Mouse (Mus musculus): Measurements from ENCODE around the gene Hacl1. TPM values are rescaled to one million over a fixed set of nuclear protein-coding genes. Genes with fewer than 3 reads are reported as not detected.
A peak's percentile ranks its signal among the peaks of the same experiment; 100 is the strongest.

Gene Hacl1
- polyA plus RNA-seq, 1 experiment from 2014 or later = 14.5 TPM

DNA sequence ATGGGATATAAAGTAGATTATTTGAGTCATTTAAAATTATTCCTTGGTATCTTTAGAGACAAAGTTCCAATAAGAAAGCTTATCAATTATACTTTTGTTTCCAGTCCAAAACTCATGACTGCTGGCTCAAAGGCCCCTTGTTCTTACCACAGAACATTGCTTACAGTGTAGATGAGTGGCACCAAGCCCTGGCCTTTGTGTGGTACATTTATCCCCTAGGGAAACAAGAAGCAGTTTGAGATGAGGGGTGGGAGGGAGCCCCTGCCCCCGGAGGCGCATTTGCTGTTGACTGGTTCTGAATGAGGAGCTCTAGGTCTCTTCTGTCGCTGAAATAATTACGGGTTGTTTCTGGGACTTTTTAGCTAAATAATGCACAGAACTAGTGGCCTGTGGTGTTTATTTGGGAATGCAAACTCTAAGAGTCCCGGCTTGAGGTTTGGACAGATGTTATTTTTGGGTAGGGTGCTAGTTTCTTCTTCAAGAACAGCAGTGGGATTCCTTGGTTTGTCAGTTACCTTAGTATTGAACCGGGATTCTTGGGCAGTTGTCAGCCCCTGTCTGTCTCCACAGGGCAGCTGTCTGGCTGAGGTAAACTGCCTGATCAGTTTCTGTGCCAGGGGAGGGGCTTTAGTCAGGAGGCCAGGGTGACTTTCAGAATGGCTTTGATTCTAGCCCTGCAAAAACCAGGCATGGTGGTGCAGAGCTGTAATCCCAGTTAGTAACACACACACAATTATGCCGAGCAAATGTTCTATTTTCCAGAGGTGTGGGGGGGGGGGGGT lies 19.4 kb upstream of the Hacl1 start:
- H3K4me1 ChIP-seq = peaks cover 85% of the 10 kb centered on the region

GRCm38 (mm10) chr14:31659501-31660181 lies 18.6 kb upstream of the Hacl1 start:
- ATAC-seq (ENCODE audit: insufficient number of reproducible peaks, insufficient read depth, low FRiP score, low TSS enrichment, low read depth) = peak; percentile 43; the same call in 1 of the 2 replicates
- Histone ChIP-seq H3K4me1 (peaks cover 76% of the 10 kb centered on the region), H3K9ac (no peak overlapping the region), H3K27ac (peak overlapping the region; percentile 100), H3K27me3 (no peaks in the 10 kb centered on the region), H3K9me3 (no peaks in the 10 kb centered on the region), H3K4me3 (no peak overlapping the region), H3K4me2 (no peak overlapping the region), H3K36me3 (no peaks in the 10 kb centered on the region)
- 48% methylated on average over 10 of the region's 10 CpGs for WGBS

More for the DNA sequence above, 19.4 kb upstream of the Hacl1 start:
- Histone ChIP-seq H3K27me3 (no peaks in the 10 kb centered on the region), H3K9ac (peak overlapping the region; percentile 44; the same call in 1 of the 2 replicates), H3K4me2 (peak overlapping the region; percentile 11; the same call in 1 of the 2 replicates), H3K27ac (peak overlapping the region; percentile 100), H3K36me3 (no peaks in the 10 kb centered on the region), H3K9me3 (no peaks in the 10 kb centered on the region), H3K4me3 (no peak overlapping the region)
- 23% methylated on average over 7 of the region's 7 CpGs for WGBS
- no peak for ATAC-seq (ENCODE audit: insufficient number of reproducible peaks, insufficient read depth, low FRiP score, low TSS enrichment, low read depth)

DNA sequence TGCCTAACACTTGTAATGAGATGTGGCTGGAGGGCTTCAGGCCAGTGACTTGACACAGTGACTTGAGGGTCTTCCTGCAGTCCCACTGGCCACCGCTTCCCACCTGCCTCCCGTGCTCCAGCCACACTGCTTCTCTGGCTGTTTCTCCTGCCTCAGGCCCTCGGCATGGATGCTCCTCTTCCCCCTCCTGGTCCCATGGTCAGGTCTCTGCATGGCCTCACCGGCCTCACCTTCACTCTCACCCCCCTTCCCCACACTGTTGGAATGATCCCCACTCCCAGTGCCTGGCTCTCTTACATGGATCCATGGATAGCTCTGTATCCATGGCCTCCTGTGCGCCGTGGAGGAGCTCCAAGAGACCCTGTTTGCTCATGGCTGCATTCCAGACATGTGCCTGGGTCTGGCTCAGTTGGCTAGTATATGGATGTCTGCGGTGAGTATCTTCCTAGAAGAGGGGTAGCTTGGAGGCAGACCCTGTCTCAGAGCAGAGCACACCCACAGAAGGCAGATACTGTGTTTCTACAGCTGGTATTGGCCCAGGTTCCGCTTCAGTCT lies 17.1 kb upstream of the Hacl1 start:
- 81% methylated on average over 8 of the region's 8 CpGs for WGBS
- Histone ChIP-seq H3K36me3 (no peaks in the 10 kb centered on the region), H3K4me3 (no peak overlapping the region), H3K27ac (no peak overlapping the region), H3K4me1 (peaks cover 62% of the 10 kb centered on the region), H3K9ac (no peak overlapping the region), H3K27me3 (no peaks in the 10 kb centered on the region), H3K4me2 (no peak overlapping the region), H3K9me3 (no peaks in the 10 kb centered on the region)
- no peak for ATAC-seq (ENCODE audit: insufficient number of reproducible peaks, insufficient read depth, low FRiP score, low TSS enrichment, low read depth)

DNA sequence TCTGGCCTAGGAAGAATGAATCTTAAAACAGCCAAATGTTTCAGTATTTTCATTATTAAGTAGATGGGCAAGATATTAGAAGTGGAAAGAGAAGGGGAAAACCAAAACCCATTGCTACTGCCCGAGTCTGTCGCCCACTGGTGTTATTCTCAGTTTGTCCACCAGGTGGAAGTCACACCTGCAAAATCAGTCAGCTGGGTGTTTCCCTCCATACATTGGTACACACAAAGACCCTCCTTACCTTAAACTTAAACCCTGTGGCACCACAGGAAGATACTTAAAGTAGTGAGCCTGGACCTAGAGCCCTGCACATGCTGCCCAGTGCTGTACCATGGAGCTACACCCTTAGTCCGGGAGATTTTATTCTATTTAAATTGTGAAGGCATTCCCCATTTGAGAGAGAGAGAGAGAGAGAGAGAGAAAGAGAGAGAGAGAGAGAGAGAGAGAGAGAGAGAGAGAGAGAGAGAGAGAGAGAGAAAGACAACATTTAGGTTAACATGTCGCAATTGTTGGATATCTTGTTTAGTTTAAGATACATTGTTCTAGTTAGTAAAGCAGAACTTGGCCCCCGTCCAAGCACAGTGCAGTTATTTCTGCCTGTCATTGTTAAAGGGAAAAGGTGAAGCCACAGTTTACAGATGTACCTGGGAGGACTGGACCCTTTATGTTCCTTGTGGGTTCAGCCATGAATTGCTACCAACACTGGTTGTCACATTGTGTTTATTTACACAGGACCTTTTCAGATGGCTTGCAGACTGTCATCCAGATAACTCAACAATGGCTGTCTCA lies 16.0 kb upstream of the Hacl1 start:
- no peaks in the 10 kb centered on the region for H3K27me3 ChIP-seq
- peak overlapping the region; percentile 5; the same call in 1 of the 2 replicates for H3K27ac ChIP-seq
- no peak overlapping the region for H3K9ac ChIP-seq
- H3K4me3 ChIP-seq = no peak overlapping the region
- no peak overlapping the region for H3K4me2 ChIP-seq
- WGBS = 33% methylated on average over 5 of the region's 5 CpGs
- no peaks in the 10 kb centered on the region for H3K36me3 ChIP-seq
- H3K9me3 ChIP-seq = no peaks in the 10 kb centered on the region
- peaks cover 50% of the 10 kb centered on the region for H3K4me1 ChIP-seq
- no peak for ATAC-seq (ENCODE audit: insufficient number of reproducible peaks, insufficient read depth, low FRiP score, low TSS enrichment, low read depth)

DNA sequence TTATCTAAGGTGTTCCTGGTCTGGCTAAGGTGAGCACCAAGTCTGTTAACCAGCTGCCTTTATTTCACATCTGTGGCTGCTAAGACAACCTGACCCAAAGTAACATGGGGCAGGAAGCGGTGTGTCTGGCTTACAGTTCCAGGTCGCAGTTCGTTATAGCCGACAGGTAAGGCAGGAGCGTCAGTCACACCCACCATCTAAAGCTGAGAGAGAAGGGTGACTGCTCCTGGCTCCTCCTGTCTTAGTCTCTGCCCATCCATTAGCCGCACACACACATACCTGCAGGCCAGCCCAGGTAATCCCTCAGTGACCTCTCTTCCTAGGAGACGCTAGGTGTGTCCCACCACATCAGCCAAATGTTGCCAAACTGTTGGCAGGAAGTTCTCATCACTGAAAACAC lies 15.3 kb upstream of the Hacl1 start:
- Histone ChIP-seq H3K36me3 (no peaks in the 10 kb centered on the region), H3K27me3 (no peaks in the 10 kb centered on the region), H3K4me1 (peaks cover 46% of the 10 kb centered on the region), H3K4me2 (no peak overlapping the region), H3K27ac (no peak overlapping the region), H3K4me3 (no peak overlapping the region), H3K9ac (no peak overlapping the region), H3K9me3 (no peaks in the 10 kb centered on the region)
- 72% methylated on average over 7 of the region's 7 CpGs for WGBS
- ATAC-seq (ENCODE audit: insufficient number of reproducible peaks, insufficient read depth, low FRiP score, low TSS enrichment, low read depth) = no peak

- peaks cover 36% of the 10 kb centered on the region for H3K4me1 ChIP-seq
- no peaks in the 10 kb centered on the region for H3K9me3 ChIP-seq
- 83% methylated on average over 14 of the region's 14 CpGs for WGBS
- no peak overlapping the region for H3K9ac ChIP-seq
- H3K27ac ChIP-seq = no peak overlapping the region
- H3K36me3 ChIP-seq = no peaks in the 10 kb centered on the region
- no peak overlapping the region for H3K4me3 ChIP-seq
- H3K4me2 ChIP-seq = no peak overlapping the region
- no peak for ATAC-seq (ENCODE audit: insufficient number of reproducible peaks, insufficient read depth, low FRiP score, low TSS enrichment, low read depth)
- no peaks in the 10 kb centered on the region for H3K27me3 ChIP-seq
These were observed 14.3 kb upstream of the Hacl1 start for GRCm38 (mm10) chr14:31655406-31655805.

DNA sequence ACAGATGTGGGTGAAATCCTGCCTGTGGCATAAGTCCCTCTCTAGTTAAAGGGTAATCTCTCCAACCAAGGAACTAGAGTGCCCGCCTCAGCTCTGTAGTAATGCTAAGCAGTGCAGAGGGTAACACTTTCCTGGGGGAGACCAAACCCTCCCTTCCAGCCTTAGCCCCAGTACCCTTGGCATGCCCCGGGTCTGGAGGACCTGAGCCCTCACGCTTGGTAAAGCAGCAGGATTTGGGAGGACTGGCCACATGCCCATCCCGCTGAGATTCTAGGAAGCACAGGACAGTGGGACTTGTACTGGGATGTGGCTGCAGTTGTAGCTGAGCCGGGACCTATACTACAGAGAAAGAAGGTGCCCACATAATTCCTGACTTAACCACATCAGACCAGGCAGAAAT lies 13.7 kb upstream of the Hacl1 start:
- 89% methylated on average over 5 of the region's 5 CpGs for WGBS
- H3K9ac ChIP-seq = no peak overlapping the region
- H3K4me2 ChIP-seq = no peak overlapping the region

DNA sequence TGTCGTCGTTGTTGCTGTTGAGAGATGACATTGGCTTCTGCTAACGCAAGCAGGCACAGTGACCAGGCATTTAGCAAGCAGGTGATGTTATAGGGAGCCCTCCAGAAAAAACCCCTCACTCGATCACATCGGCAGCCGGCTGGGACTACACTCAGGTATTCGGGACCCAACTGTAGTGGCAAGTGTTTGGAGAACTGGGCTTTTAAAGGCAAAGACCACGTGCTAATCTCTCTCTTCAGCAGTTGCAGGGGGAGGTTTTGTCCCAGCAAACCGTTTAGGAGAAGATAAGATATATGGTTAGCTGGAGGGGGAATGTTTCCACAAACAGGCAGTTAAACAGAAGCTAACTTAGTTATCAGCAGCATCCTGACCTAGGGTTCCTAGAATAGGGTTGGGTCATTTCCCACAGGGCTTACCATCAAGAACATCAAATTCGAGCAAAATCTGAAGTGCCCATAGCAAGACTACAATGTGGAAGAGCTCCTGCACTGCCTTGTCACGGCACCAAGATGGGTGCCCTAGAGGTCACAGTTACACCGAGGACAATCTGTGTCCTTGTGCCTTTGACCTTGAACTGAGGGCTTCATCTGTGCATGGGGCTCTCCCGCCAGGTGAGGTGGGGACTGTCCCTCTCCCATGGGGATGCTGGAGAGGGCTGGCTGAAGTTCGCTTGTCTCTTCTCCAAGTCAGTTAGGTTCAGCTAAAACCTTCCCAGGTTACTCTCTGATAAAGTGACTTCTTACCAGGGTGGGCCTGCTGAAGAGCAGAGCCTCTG lies 12.2 kb upstream of the Hacl1 start:
- no peak overlapping the region for H3K9ac ChIP-seq
- no peak for ATAC-seq (ENCODE audit: insufficient number of reproducible peaks, insufficient read depth, low FRiP score, low TSS enrichment, low read depth)
- 77% methylated on average over 14 of the region's 14 CpGs for WGBS
- peaks cover 15% of the 10 kb centered on the region for H3K4me1 ChIP-seq
- H3K27me3 ChIP-seq = no peaks in the 10 kb centered on the region
- H3K4me2 ChIP-seq = no peak overlapping the region
- H3K9me3 ChIP-seq = no peaks in the 10 kb centered on the region
- no peaks in the 10 kb centered on the region for H3K36me3 ChIP-seq
- no peak overlapping the region for H3K4me3 ChIP-seq
- H3K27ac ChIP-seq = no peak overlapping the region

More for the DNA sequence above, 13.7 kb upstream of the Hacl1 start:
- no peak for ATAC-seq (ENCODE audit: insufficient number of reproducible peaks, insufficient read depth, low FRiP score, low TSS enrichment, low read depth)
- Histone ChIP-seq H3K27me3 (no peaks in the 10 kb centered on the region), H3K4me3 (no peak overlapping the region), H3K27ac (no peak overlapping the region), H3K36me3 (no peaks in the 10 kb centered on the region), H3K9me3 (no peaks in the 10 kb centered on the region), H3K4me1 (peaks cover 30% of the 10 kb centered on the region)

DNA sequence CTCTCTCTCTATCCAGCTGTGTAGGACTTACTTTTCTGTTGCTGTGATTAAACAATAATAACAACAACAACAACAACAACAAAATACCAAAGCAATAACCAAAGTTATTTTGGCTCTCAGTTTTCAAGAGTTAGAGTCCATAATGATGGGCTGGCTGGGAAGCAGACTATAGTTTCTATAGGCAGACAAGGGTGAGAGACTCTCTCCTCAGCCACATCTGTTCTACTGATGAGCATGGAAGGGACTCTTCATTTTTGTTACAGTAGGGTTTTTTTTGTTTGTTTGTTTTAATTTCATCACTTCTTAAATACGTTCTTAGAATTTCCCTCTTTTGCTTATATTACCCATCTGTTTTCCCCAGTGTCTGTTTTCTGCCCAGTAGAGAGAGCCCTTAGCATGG lies 11.5 kb upstream of the Hacl1 start:
- Histone ChIP-seq H3K27ac (no peak overlapping the region), H3K4me2 (no peak overlapping the region), H3K9ac (no peak overlapping the region), H3K36me3 (no peaks in the 10 kb centered on the region), H3K27me3 (no peaks in the 10 kb centered on the region), H3K4me3 (no peak overlapping the region), H3K4me1 (peaks cover 8% of the 10 kb centered on the region), H3K9me3 (no peaks in the 10 kb centered on the region)
- WGBS = 83% methylated on average over 1 of the region's 1 CpGs
- ATAC-seq (ENCODE audit: insufficient number of reproducible peaks, insufficient read depth, low FRiP score, low TSS enrichment, low read depth) = no peak

GRCm38 (mm10) chr14:31652106-31652505 lies 11.0 kb upstream of the Hacl1 start:
- ATAC-seq (ENCODE audit: insufficient number of reproducible peaks, insufficient read depth, low FRiP score, low TSS enrichment, low read depth) = no peak

DNA sequence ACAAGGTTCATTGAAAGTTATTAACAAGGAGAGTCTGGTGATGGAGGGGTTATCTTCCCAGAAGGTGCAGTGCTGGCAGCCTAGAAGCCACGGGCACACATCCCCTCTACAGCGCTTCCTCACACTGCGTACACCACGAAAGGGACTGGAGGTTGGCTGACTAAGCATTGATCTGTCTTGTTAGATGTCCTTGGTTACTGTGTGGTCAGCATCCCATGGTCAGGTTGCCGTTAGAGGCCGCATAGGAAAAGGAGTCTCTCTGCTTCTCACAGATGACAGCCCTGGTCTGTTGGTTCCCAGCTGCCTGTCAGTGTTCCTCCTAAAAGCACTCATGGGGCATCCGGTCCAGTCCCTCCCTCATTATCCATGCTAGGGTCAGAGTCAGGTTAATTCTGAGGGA lies 10.1 kb upstream of the Hacl1 start:
- 88% methylated on average over 7 of the region's 7 CpGs for WGBS
- no peaks in the 10 kb centered on the region for H3K36me3 ChIP-seq
- ATAC-seq (ENCODE audit: insufficient number of reproducible peaks, insufficient read depth, low FRiP score, low TSS enrichment, low read depth) = no peak
- H3K4me1 ChIP-seq = no peaks in the 10 kb centered on the region
- no peaks in the 10 kb centered on the region for H3K9me3 ChIP-seq
- no peaks in the 10 kb centered on the region for H3K27me3 ChIP-seq
- H3K9ac ChIP-seq = no peak overlapping the region
- no peak overlapping the region for H3K27ac ChIP-seq
- no peak overlapping the region for H3K4me3 ChIP-seq
- H3K4me2 ChIP-seq = no peak overlapping the region

More at GRCm38 (mm10) chr14:31652106-31652505, 11.0 kb upstream of the Hacl1 start:
- Histone ChIP-seq H3K4me1 (peaks cover 3% of the 10 kb centered on the region), H3K9me3 (no peaks in the 10 kb centered on the region), H3K27ac (no peak overlapping the region), H3K4me2 (no peak overlapping the region), H3K9ac (no peak overlapping the region), H3K27me3 (no peaks in the 10 kb centered on the region), H3K36me3 (no peaks in the 10 kb centered on the region), H3K4me3 (no peak overlapping the region)
- WGBS = 67% methylated on average over 5 of the region's 5 CpGs
